Mouse (Mus musculus): ENCODE data around the gene Sohlh2. TPM values are rescaled to one million over a fixed set of nuclear protein-coding genes. Genes with fewer than 3 reads are reported as not detected.

Gene Sohlh2
- total RNA-seq, 2 experiments from 2014 or later: not detected

DNA sequence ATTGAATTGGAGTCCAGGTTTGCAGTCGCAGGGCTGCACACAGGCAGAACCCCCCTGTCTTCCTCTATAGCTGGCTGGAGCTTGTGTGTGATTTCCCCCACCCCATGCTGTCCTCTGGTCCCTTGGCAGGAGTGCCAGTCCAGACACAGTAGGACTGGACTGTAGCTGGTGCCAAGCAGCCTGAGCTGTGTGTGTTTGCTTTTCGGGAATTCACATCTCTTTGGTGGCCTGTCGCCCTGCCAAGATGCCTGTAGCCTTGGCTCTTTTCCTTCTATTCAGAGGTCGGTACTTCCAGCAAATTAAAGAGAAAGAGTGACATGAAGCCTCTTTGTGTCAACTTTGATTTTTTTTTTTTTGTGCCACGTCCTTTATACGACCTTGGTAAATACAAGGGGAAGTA is 66.7 kb downstream of the Sohlh2 start:
- intact Hi-C loops (cut with DNase I): loop anchor here (5.0 to 10.0 kb wide), 3 partner anchors 66 to 104 kb away; no protein-coding TSS in a partner anchor

DNA sequence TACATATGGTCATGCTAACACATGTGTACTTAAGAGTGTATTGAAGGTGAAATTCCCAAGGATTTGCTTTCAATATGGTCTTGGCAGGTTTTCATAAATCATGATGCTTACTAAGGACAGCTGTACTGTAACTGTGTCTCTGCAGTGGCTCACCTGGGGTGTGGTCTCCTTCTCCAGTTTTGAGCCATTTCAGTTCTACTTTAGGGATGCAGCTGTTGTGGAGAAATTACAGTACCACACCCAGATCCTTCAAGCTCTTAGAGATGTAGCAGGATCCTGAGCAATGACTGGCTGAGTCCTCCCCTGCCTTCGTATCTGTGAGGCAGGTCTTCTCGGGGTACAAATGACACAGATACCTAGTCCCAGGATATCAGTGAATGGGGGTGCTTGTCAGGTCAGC is 68.8 kb downstream of the Sohlh2 start:
- DNase-seq (ENCODE audit: extremely low spot score in 1 of 2, low spot score in 2 of 2): no peak

More for the DNA sequence above, 66.7 kb downstream of the Sohlh2 start:
- peak; percentile 68 to 73 for DNase-seq (ENCODE audit: extremely low spot score in 1 of 2, low spot score in 2 of 2)

More for the DNA sequence above, 68.8 kb downstream of the Sohlh2 start:
- intact Hi-C loops (cut with DNase I): no loop called here

Small RNA genes within 50 kb of the gene (microRNA-seq; reads per million reads assigned to microRNA genes)
- gene Gm22029: not detected

Other genes with a start within 250 kb of the Sohlh2 start
- 1 to 10 TPM; 1.9 to 2.4 TPM for gene Ccna1, start 126.5 kb upstream of the Sohlh2 start, total RNA-seq (2021)
- 10 to 100 TPM; 13.6 to 20.2 TPM for gene Spg20, start 69.9 kb upstream of the Sohlh2 start, total RNA-seq (2021)
- under 1 TPM in 1 of 2 experiments, not detected in 1; 0.34 TPM for gene Ccdc169, start 44.7 kb upstream of the Sohlh2 start, total RNA-seq (2021)
- gene Dclk1, start 60.3 kb downstream of the Sohlh2 start, total RNA-seq (2021): 100 to 1,000 TPM; 970 to 973 TPM